Mouse (Mus musculus): Measurements from ENCODE around the gene Nfyc.

DNA sequence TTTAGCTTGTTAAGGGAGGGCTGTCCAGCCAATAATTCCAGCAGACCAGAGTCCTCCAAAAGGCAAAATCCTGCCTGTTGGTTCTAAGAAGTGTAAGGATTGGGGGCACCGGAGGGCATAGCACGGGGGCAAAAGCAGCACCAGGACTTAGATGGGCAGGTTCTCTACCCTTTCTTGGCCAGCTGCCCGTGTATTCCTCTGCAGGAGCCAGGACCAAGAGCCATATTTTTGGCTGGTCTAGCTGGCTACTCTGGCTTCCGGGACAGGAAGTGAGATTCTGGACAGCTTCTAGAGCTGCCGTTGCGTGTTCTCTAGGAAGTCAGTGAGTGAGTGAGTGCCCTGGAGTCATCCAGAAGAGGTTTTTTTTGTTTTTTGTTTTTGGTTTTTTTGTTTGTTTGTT lies 101.2 kb downstream of the Nfyc start:
- TF ChIP-seq CTCF (conservative IDR thresholded peaks at IDR 0.05; ENCODE audit: low read length): no peak
- TF ChIP-seq POU5F1 (IDR thresholded peaks at IDR 0.05; ENCODE audit: borderline replicate concordance, low read length): no peak

All from E14TG2a.4 (cell line).